Mouse (Mus musculus) CH12.LX (cell line): ENCODE measurements around the gene Arrb2. TPM values are rescaled to one million over a fixed set of nuclear protein-coding genes. Genes with fewer than 3 reads are reported as not detected.

Source experiments
- DNase-seq: peaks from one replicate; pipeline ENCODE4 v3.0.0-alpha.2; 2013; ENCODE audit errors: extremely low read depth
- H3K27ac ChIP-seq: 2 replicates; pipeline ENCODE4 v1.5.1; 2012; ENCODE audit warnings: low read depth, mild to moderate bottlenecking, control low read depth, moderate library complexity; ENCODE audit not compliant: insufficient read depth
- H3K27me3 ChIP-seq: replicated peaks from 2 replicates; pipeline ENCODE3; 2012; ENCODE audit warnings: inconsistent platforms
- H3K36me3 ChIP-seq, 2 experiments: replicated peaks in 1 of 2; 2 replicates each; pipeline versions ENCODE3 to v1.6.1; 2012; ENCODE audit warnings: inconsistent platforms in 1 of 2, low read length in 1 of 2, mild to moderate bottlenecking in 1 of 2, mixed read lengths in 1 of 2, moderate library complexity in 1 of 2; ENCODE audit not compliant: control insufficient read depth in 1 of 2, insufficient read depth in 1 of 2
- H3K4me1 ChIP-seq, 2 experiments: 2 replicates each; pipeline ENCODE4 v1.6.1; 2012; ENCODE audit warnings: inconsistent platforms in 1 of 2, moderate library complexity in 1 of 2; ENCODE audit not compliant: insufficient read depth in 2 of 2, control insufficient read depth in 1 of 2
- H3K4me2 ChIP-seq: 2 replicates; pipeline ENCODE4 v1.6.1; 2012; ENCODE audit warnings: low read depth, mild to moderate bottlenecking, control low read depth; ENCODE audit not compliant: poor library complexity, insufficient read depth, severe bottlenecking
- H3K4me3 ChIP-seq, 3 experiments: fragments of 150-350 bp in 1 of 3; sonication (generic) in 1 of 3; replicated peaks in 1 of 3; 2 replicates each; pipeline versions ENCODE3 to v1.5.1; 2011 to 2012; ENCODE audit warnings: low read depth in 2 of 3, low read length in 2 of 3, mild to moderate bottlenecking in 2 of 3, moderate library complexity in 2 of 3, control low read depth in 1 of 3, improper control_type of control experiment in 1 of 3, inconsistent platforms in 1 of 3, mixed read lengths in 1 of 3; ENCODE audit not compliant: poor library complexity in 1 of 3
- H3K79me2 ChIP-seq: replicated peaks from 2 replicates; pipeline ENCODE4 v1.6.1; 2012; ENCODE audit warnings: mild to moderate bottlenecking, moderate library complexity; ENCODE audit not compliant: control insufficient read depth, poor library complexity, insufficient read depth, severe bottlenecking; ENCODE audit errors: extremely low read depth
- H3K9ac ChIP-seq: 2 replicates; pipeline ENCODE4 v1.6.1; 2012; ENCODE audit warnings: low read depth, mild to moderate bottlenecking, control low read depth, moderate library complexity; ENCODE audit not compliant: insufficient read depth
- H3K9me3 ChIP-seq: replicated peaks from 2 replicates; pipeline ENCODE3; 2012; ENCODE audit warnings: low read length, inconsistent platforms, mixed read lengths
- CHD1 ChIP-seq: IDR thresholded peaks from 2 replicates; pipeline ENCODE4 v1.6.1; 2012; ENCODE audit warnings: low read depth, low read length, improper control_type of control experiment, inconsistent platforms
- CHD2 ChIP-seq: IDR thresholded peaks from 2 replicates; pipeline ENCODE4 v1.6.1; 2011; ENCODE audit warnings: low read length, improper control_type of control experiment
- CTCF ChIP-seq, 2 experiments: IDR thresholded peaks in 1 of 2; conservative IDR thresholded peaks in 1 of 2; 2 replicates each; pipeline ENCODE4 v1.5.1; 2011 to 2012; ENCODE audit warnings: low read depth in 2 of 2, low read length in 2 of 2, improper control_type of control experiment in 1 of 2, inconsistent platforms in 1 of 2, mild to moderate bottlenecking in 1 of 2, moderate library complexity in 1 of 2
- ELF1 ChIP-seq: IDR thresholded peaks from 2 replicates; pipeline ENCODE4 v1.6.1; 2014; ENCODE audit warnings: low read depth, mild to moderate bottlenecking, inconsistent platforms, low read length, improper control_type of control experiment
- EP300 ChIP-seq: IDR thresholded peaks from 2 replicates; pipeline ENCODE4 v1.6.1; 2011; ENCODE audit warnings: low read length, improper control_type of control experiment
- ETS1 ChIP-seq: conservative IDR thresholded peaks from 2 replicates; pipeline ENCODE4 v1.6.1; 2012; ENCODE audit warnings: low read depth, mild to moderate bottlenecking, inconsistent platforms, low read length, improper control_type of control experiment, moderate library complexity
- HCFC1 ChIP-seq: IDR thresholded peaks from 2 replicates; pipeline ENCODE4 v1.6.1; 2012; ENCODE audit warnings: low read depth, mild to moderate bottlenecking, inconsistent platforms, low read length, improper control_type of control experiment
- IRF4 ChIP-seq: IDR thresholded peaks from 2 replicates; pipeline ENCODE4 v1.6.1; 2014; ENCODE audit warnings: low read depth, mild to moderate bottlenecking, inconsistent platforms, low read length, improper control_type of control experiment
- JUN ChIP-seq: IDR thresholded peaks from 2 replicates; pipeline ENCODE4 v1.6.1; 2011; ENCODE audit warnings: low read depth, mild to moderate bottlenecking, low read length, improper control_type of control experiment, moderate library complexity; ENCODE audit not compliant: insufficient read depth
- KAT2A ChIP-seq: IDR thresholded peaks from 2 replicates; pipeline ENCODE4 v1.6.1; 2012; ENCODE audit warnings: low read length, improper control_type of control experiment, inconsistent platforms; ENCODE audit not compliant: insufficient replicate concordance
- MAFK ChIP-seq: IDR thresholded peaks from 2 replicates; pipeline ENCODE4 v1.6.1; 2011; ENCODE audit warnings: low read length, improper control_type of control experiment; ENCODE audit not compliant: insufficient replicate concordance
- MAX ChIP-seq: IDR thresholded peaks from 2 replicates; pipeline ENCODE4 v1.6.1; 2011; ENCODE audit warnings: low read length, improper control_type of control experiment
- MXI1 ChIP-seq: IDR thresholded peaks from 2 replicates; pipeline ENCODE4 v1.6.1; 2011; ENCODE audit warnings: mild to moderate bottlenecking, low read depth, low read length, improper control_type of control experiment
- MYC ChIP-seq: IDR thresholded peaks from 2 replicates; pipeline ENCODE4 v1.6.1; 2011; ENCODE audit warnings: low read depth, mild to moderate bottlenecking, improper control_type of control experiment, low read length
- NELFE ChIP-seq: IDR thresholded peaks from 2 replicates; pipeline ENCODE4 v1.6.1; 2011; ENCODE audit warnings: low read depth, low read length, improper control_type of control experiment
- NRF1 ChIP-seq: IDR thresholded peaks from 2 replicates; pipeline ENCODE4 v1.6.1; 2014; ENCODE audit warnings: low read depth, mild to moderate bottlenecking, inconsistent platforms, low read length, improper control_type of control experiment, moderate library complexity
- PAX5 ChIP-seq: IDR thresholded peaks from 2 replicates; pipeline ENCODE4 v1.6.1; 2012; ENCODE audit warnings: low read length, inconsistent platforms, mixed read lengths
- POLR2A ChIP-seq: IDR thresholded peaks from 2 replicates; pipeline ENCODE4 v1.6.1; 2011; ENCODE audit warnings: low read depth, mild to moderate bottlenecking, improper control_type of control experiment, low read length
- POLR2AphosphoS2 ChIP-seq: IDR thresholded peaks from 2 replicates; pipeline ENCODE4 v1.6.1; 2011; ENCODE audit warnings: low read depth, low read length, improper control_type of control experiment
- RAD21 ChIP-seq: IDR thresholded peaks from 2 replicates; pipeline ENCODE4 v1.6.1; 2011; ENCODE audit warnings: low read depth, mild to moderate bottlenecking, low read length, improper control_type of control experiment, moderate library complexity
- RCOR1 ChIP-seq: conservative IDR thresholded peaks from 2 replicates; pipeline ENCODE4 v1.6.1; 2012; ENCODE audit warnings: low read depth, mild to moderate bottlenecking, inconsistent platforms, low read length, improper control_type of control experiment
- SIN3A ChIP-seq: IDR thresholded peaks from 2 replicates; pipeline ENCODE4 v1.6.1; 2012; ENCODE audit warnings: low read length, improper control_type of control experiment, inconsistent platforms
- SMC3 ChIP-seq: IDR thresholded peaks from 2 replicates; pipeline ENCODE4 v1.6.1; 2011; ENCODE audit warnings: low read depth, low read length, improper control_type of control experiment
- TBP ChIP-seq: conservative IDR thresholded peaks from 2 replicates; pipeline ENCODE4 v1.6.1; 2011; ENCODE audit warnings: low read depth, low read length, improper control_type of control experiment
- TCF12 ChIP-seq: IDR thresholded peaks from 2 replicates; pipeline ENCODE4 v1.6.1; 2014; ENCODE audit warnings: low read depth, mild to moderate bottlenecking, inconsistent platforms, low read length, improper control_type of control experiment
- ZNF384 ChIP-seq: IDR thresholded peaks from 2 replicates; pipeline ENCODE4 v1.6.1; 2012; ENCODE audit warnings: low read depth, low read length, improper control_type of control experiment, inconsistent platforms
- dilution Hi-C: fragments of 300-500 bp; cut with MboI; formaldehyde crosslinking; loops from 2 replicates; pipeline ENCODE4 v1.14.3; 2020; ENCODE audit warnings: low sequenced_read_pairs; ENCODE audit not compliant: extremely low pct_unique_long_range_greater_than_20kb, extremely low pct_ligation_motif_present
- in situ Hi-C: fragments of 300-500 bp; cut with MboI; formaldehyde crosslinking; loops from 3 replicates; pipeline ENCODE4 v1.14.3; 2019; ENCODE audit warnings: low sequenced_read_pairs, low pct_ligation_motif_present, low pct_unique_long_range_greater_than_20kb, mixed read lengths
- polyA plus RNA-seq: library from polyadenylated mRNA; unstranded; fragments of >175 nt; gene quantifications from 2 replicates; pipeline ENCODE4 v1.2.1, GENCODE M21; 2012; ENCODE audit warnings: low read depth; ENCODE audit not compliant: insufficient read length
- total RNA-seq, 2 experiments: library from RNA; depleted of rRNA; stranded (reverse); fragments of 300-350 nt in 1 of 2; fragments of >200 nt in 1 of 2; gene quantifications; 2 replicates each; pipeline ENCODE4 v1.2.3; 2012 to 2014

Gene Arrb2
- total and polyA plus RNA-seq, 3 experiments: 46.0 to 89.7 (median 60.2) TPM

DNA sequence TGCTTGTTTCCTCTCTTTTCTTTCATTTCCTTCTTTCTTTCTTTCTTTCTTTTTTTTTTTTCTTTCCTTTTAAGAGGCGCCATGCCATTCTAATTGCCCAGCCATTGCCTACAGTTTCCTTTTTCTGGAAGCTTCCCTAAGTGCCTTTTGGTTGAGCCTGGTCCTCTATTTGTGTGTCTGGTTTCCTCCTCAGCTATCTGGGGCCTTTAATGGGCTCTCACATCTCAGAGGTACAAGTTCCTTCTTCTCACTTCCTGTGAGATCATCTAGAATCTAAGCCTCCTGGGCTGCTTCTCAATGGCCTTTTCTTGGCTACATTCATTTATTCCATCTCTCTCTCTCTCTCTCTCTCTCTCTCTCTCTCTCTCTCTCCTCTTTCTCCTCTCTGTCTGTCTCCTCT, 14.9 kb downstream of the Arrb2 start:
- in situ Hi-C loops (no loop called here), dilution Hi-C loops (no loop called here)
- H3K9ac ChIP-seq: no peak overlapping the region
- H3K36me3 ChIP-seq: peaks cover under 1 to 12% of the 10 kb centered on the region in 2 experiments
- no peaks in the 10 kb centered on the region for H3K27me3 ChIP-seq
- H3K27ac ChIP-seq: no peak overlapping the region
- peak; percentile 64 for DNase-seq
- no peak for TF ChIP-seq SMC3
- TF ChIP-seq ELF1: peak; percentile 40; the same call in 1 of the 2 replicates
- TF ChIP-seq TBP: 0 out of 2 replicates have a peak, but pooled peaks have one; percentile 40
- peak; percentile 47 for TF ChIP-seq POLR2A
- no peak for TF ChIP-seq CHD2
- TF ChIP-seq EP300: peak; percentile 34; the same call in 1 of the 2 replicates
- TF ChIP-seq NRF1: no peak
- TF ChIP-seq MAX: no peak
- TF ChIP-seq KAT2A: no peak
- TF ChIP-seq MXI1: no peak
- TF ChIP-seq TCF12: no peak
- TF ChIP-seq POLR2AphosphoS2: no peak
- peak; percentile 13; the same call in 1 of the 2 replicates for TF ChIP-seq HCFC1
- 0 out of 2 replicates have a peak, but pooled peaks have one; percentile 25 for TF ChIP-seq NELFE
- TF ChIP-seq JUN: peak; percentile 43
- no peak for TF ChIP-seq MAFK
- no peak for TF ChIP-seq CTCF (conservative IDR thresholded peaks at IDR 0.05 in 1 of 2, IDR thresholded peaks at IDR 0.05 in 1 of 2; ENCODE audit: low read depth in 2 of 2, low read length in 2 of 2)
- no peak for TF ChIP-seq IRF4
- TF ChIP-seq RCOR1: no peak
- TF ChIP-seq ZNF384: peak; percentile 26; the same call in 1 of the 2 replicates
- no peak for TF ChIP-seq CHD1
- no peak for TF ChIP-seq PAX5
- no peak for TF ChIP-seq SIN3A
- no peak for TF ChIP-seq RAD21
- TF ChIP-seq MYC: no peak
- TF ChIP-seq ETS1: no peak
- H3K4me3 ChIP-seq: no peak overlapping the region
- H3K4me2 ChIP-seq: no peak overlapping the region
- H3K4me1 ChIP-seq: peaks cover 10 to 37% of the 10 kb centered on the region in 2 experiments
- H3K9me3 ChIP-seq: no peaks in the 10 kb centered on the region
- H3K79me2 ChIP-seq: no peaks in the 10 kb centered on the region
